In genomic region chr3:105904721-105905120, GRCm38 (mm10) we compare ENCODE assay signal across 24 mouse cellular contexts. TPM values are rescaled to one million over a fixed set of nuclear protein-coding genes. Genes with fewer than 3 reads are reported as not detected.
"Had no signal": no experiment of that assay in that cellular context is flagged by ENCODE, and none has a peak within 500 bp of the region (broad histone marks: within the 10 kb centered on the region; RNA-seq: fewer than 3 reads in every experiment).

No protein-coding gene starts in this region.

- H3K4me2 ChIP-seq: limb, embryonic 13.5 days; lung, embryonic 14.5 days; midbrain, embryonic 11.5 days had no signal

- H3K36me3 ChIP-seq: limb, embryonic 10.5 days; limb, embryonic 13.5 days had no signal

- H3K4me1 ChIP-seq: limb, embryonic 10.5 days had no signal

- DNase-seq: kidney, adult 2 months; kidney, postnatal 25 days; layer of hippocampus, adult 9-11 months; lung, embryonic 14.5 days; midbrain, embryonic 14.5 days; spleen, adult 18-20 months; thymus, adult 18-20 months; thymus, postnatal 36 days had no signal

- ATAC-seq: lung, postnatal 0 days had no signal

- H3K9me3 ChIP-seq: limb, embryonic 10.5 days; limb, embryonic 13.5 days had no signal

- H3K27me3 ChIP-seq: limb, embryonic 13.5 days had no signal

- H3K4me3 ChIP-seq: layer of hippocampus, adult 2 months; limb, embryonic 10.5 days; limb, embryonic 13.5 days had no signal

- H3K27ac ChIP-seq: kidney, postnatal 0 days; layer of hippocampus, adult 2 months; limb, embryonic 10.5 days; limb, embryonic 13.5 days; macrophage had no signal

- H3K9ac ChIP-seq: limb, embryonic 13.5 days; lung, embryonic 14.5 days had no signal

RNA-seq across cellular contexts. Expression of gene I830077J02Rik, which starts 27.7 kb away (rescaled TPM):
- polyA plus RNA-seq: testis, adult 2 months had no signal

RNA-seq across cellular contexts. Expression of gene Tmigd3, which starts 34.0 kb away (rescaled TPM):
- total RNA-seq: layer of hippocampus, postnatal 25 days; left cerebral cortex, adult 18-20 months; liver, adult 2 months; megakaryocyte-erythroid progenitor cell, adult 5-6 weeks; midbrain, postnatal 0 days had no signal
- polyA plus RNA-seq: limb, embryonic 10.5 days; limb, embryonic 13.5 days; liver, embryonic 16.5 days; midbrain, embryonic 11.5 days; midbrain, embryonic 14.5 days; midbrain, postnatal 0 days; neural tube, embryonic 11.5 days; neural tube, embryonic 14.5 days had no signal

RNA-seq across cellular contexts. Expression of gene Adora3, which starts 34.1 kb away (rescaled TPM):
- total RNA-seq: megakaryocyte-erythroid progenitor cell, adult 5-6 weeks had no signal
- polyA plus RNA-seq: liver, adult 2 months; midbrain, embryonic 11.5 days; midbrain, embryonic 14.5 days had no signal
